Mouse (Mus musculus) neutrophil, adult 5-6 weeks (primary cell): ENCODE results near the gene Msh6. TPM values are rescaled to one million over a fixed set of nuclear protein-coding genes. Genes with fewer than 3 reads are reported as not detected.

Experiments
- total RNA-seq: library from RNA; stranded (forward); fragments of 200-1000 nt; gene quantifications from 2 replicates; pipeline ENCODE4 v1.2.3, GENCODE M21; 2017

Msh6 gene
- total RNA-seq, 1 experiment from 2014 or later: 35.3 TPM

Other genes with a start within 250 kb of the Msh6 start
- not detected in 2 replicates for gene Kcnk12, start 177.1 kb upstream of the Msh6 start, total RNA-seq
- not detected in 2 replicates for gene Rpl36-ps4, start 54.1 kb upstream of the Msh6 start, total RNA-seq
- gene Fbxo11, start 90.2 kb downstream of the Msh6 start, total RNA-seq: 91.3 and 91.4 TPM in 2 replicates